Mouse (Mus musculus): ENCODE measurements around the gene Ptk7. TPM values are rescaled to one million over a fixed set of nuclear protein-coding genes. Genes with fewer than 3 reads are reported as not detected.
"Not testable (repeated sequence)": the region's sequence is repeated elsewhere in the genome, so short reads cannot be mapped to it uniquely, and the experiment has no call there.

Gene Ptk7
- polyA plus RNA-seq, 1 experiment: 145 TPM

GRCm38 (mm10) chr17:46586327-46586726 lies 43.0 kb downstream of the Ptk7 start:
- no peak overlapping the region for H3K4me3 ChIP-seq (ENCODE audit: insufficient read depth, low read length)
- no peaks in the 10 kb centered on the region for H3K4me1 ChIP-seq (ENCODE audit: control insufficient read depth, insufficient read depth, low read length)
- TF ChIP-seq CTCF (IDR thresholded peaks at IDR 0.05; ENCODE audit: borderline replicate concordance, insufficient read depth, low read length): no peak
- TF ChIP-seq POLR2A (IDR thresholded peaks at IDR 0.05; ENCODE audit: low read depth, low read length): no peak
- no peak overlapping the region for H3K27ac ChIP-seq (ENCODE audit: insufficient read depth, low read length)

DNA sequence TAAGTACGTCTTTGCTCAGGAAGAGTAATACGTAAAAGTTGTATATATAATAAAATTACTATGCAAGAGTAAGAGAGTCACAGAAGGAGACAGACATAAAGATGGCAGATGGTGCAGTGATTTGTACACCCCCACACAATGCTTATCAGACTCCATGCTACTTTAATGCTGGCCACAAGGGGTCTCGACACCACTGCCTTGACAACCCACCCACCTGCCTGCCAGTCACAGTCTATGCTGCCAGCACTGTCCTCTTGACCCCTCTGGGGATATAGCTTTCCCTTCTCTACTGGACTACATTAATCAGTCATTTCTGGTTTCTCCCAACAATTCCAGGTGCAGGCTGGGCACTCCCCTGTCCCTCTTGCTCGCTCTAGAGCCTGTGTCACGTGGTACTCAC lies 50.7 kb downstream of the Ptk7 start:
- Histone ChIP-seq H3K4me1 (ENCODE audit: control insufficient read depth, insufficient read depth, low read length) (no peaks in the 10 kb centered on the region), H3K4me3 (ENCODE audit: insufficient read depth, low read length) (no peak overlapping the region), H3K27ac (ENCODE audit: insufficient read depth, low read length) (no peak overlapping the region)
- no peak for TF ChIP-seq CTCF (IDR thresholded peaks at IDR 0.05; ENCODE audit: borderline replicate concordance, insufficient read depth, low read length)
- no peak for TF ChIP-seq POLR2A (IDR thresholded peaks at IDR 0.05; ENCODE audit: low read depth, low read length)

DNA sequence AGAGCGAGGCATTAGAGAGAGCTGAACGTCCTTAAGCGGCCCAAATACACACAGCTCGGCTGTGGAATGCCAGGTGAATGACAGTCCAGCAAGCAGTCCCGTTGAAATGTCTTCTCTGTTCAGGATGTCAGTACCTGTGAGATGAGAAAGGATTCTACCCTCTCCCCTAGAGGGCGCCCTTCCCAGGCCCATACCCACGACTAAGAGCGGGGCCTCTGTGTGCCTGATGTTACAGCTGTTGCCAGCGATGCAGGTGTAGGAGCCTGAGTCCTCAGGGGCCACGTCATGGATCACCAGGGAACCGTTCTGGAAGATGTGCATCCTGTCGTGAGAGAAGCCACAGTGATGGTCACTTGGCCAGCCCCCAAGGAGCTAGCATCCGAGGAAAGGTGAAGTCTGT lies 53.2 kb downstream of the Ptk7 start:
- Histone ChIP-seq H3K27ac (ENCODE audit: insufficient read depth, low read length) (no peak overlapping the region), H3K4me3 (ENCODE audit: insufficient read depth, low read length) (no peak overlapping the region), H3K4me1 (ENCODE audit: control insufficient read depth, insufficient read depth, low read length) (no peaks in the 10 kb centered on the region)
- TF ChIP-seq CTCF (IDR thresholded peaks at IDR 0.05; ENCODE audit: borderline replicate concordance, insufficient read depth, low read length) (0 out of 2 replicates have a peak, but pooled peaks have one; percentile 26), POLR2A (IDR thresholded peaks at IDR 0.05; ENCODE audit: low read depth, low read length) (no peak)

DNA sequence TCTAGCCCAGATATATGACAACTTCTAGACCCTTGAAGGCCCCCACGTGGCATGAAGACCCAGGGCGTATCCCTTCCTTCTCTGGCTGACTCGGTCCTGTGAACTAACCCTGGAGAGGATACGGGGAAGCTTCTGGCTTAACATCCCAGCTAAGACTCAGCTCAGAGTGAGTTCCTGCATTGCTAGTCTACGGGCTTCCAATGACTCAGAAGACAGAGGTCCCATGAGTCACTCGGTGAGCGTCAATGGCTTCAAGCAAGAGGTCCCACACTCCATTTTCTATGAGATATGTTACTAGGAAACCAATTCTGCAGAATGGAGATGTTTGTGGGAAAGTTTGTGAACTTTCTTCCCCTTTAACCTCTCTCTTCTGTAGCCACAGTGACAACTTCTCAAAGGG lies 54.8 kb downstream of the Ptk7 start:
- no peaks in the 10 kb centered on the region for H3K4me1 ChIP-seq (ENCODE audit: control insufficient read depth, insufficient read depth, low read length)
- H3K4me3 ChIP-seq (ENCODE audit: insufficient read depth, low read length): no peak overlapping the region
- no peak for TF ChIP-seq POLR2A (IDR thresholded peaks at IDR 0.05; ENCODE audit: low read depth, low read length)
- TF ChIP-seq CTCF (IDR thresholded peaks at IDR 0.05; ENCODE audit: borderline replicate concordance, insufficient read depth, low read length): no peak
- H3K27ac ChIP-seq (ENCODE audit: insufficient read depth, low read length): no peak overlapping the region; the same call in 1 of the 2 replicates

DNA sequence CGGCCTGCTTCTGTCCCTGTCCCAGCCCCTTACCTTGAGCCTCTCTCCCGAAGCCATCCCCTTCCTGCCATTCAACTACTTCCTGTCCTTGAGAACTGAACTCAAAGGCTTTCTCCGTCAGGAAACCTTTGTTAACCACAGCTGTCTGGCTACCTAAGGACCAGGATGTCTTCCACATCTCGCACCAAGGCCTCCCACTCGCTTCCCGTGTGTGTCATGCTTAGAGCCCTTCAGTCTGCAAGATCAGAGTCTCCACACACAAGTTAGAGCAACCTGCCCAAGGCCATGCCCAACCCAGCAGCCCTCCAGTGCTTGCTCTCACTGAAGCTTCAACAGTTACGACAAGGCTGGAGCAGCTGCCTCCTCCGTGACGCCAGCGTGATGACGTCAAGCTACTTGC lies 58.3 kb downstream of the Ptk7 start:
- Histone ChIP-seq H3K27ac (ENCODE audit: insufficient read depth, low read length) (no peak overlapping the region), H3K4me1 (ENCODE audit: control insufficient read depth, insufficient read depth, low read length) (no peaks in the 10 kb centered on the region), H3K4me3 (ENCODE audit: insufficient read depth, low read length) (no peak overlapping the region)
- TF ChIP-seq CTCF (IDR thresholded peaks at IDR 0.05; ENCODE audit: borderline replicate concordance, insufficient read depth, low read length) (no peak), POLR2A (IDR thresholded peaks at IDR 0.05; ENCODE audit: low read depth, low read length) (no peak)

GRCm38 (mm10) chr17:46559146-46559545 lies 70.2 kb downstream of the Ptk7 start:
- TF ChIP-seq CTCF (IDR thresholded peaks at IDR 0.05; ENCODE audit: borderline replicate concordance, insufficient read depth, low read length) (no peak), POLR2A (IDR thresholded peaks at IDR 0.05; ENCODE audit: low read depth, low read length) (no peak)
- Histone ChIP-seq H3K4me3 (ENCODE audit: insufficient read depth, low read length) (no peak overlapping the region), H3K27ac (ENCODE audit: insufficient read depth, low read length) (no peak overlapping the region), H3K4me1 (ENCODE audit: control insufficient read depth, insufficient read depth, low read length) (peaks cover 2% of the 10 kb centered on the region; the same call in 1 of the 2 replicates)

GRCm38 (mm10) chr17:46558151-46558550 lies 71.2 kb downstream of the Ptk7 start:
- Histone ChIP-seq H3K27ac (ENCODE audit: insufficient read depth, low read length) (no peak overlapping the region), H3K4me1 (ENCODE audit: control insufficient read depth, insufficient read depth, low read length) (peaks cover 2% of the 10 kb centered on the region; the same call in 1 of the 2 replicates), H3K4me3 (ENCODE audit: insufficient read depth, low read length) (no peak overlapping the region)
- TF ChIP-seq POLR2A (IDR thresholded peaks at IDR 0.05; ENCODE audit: low read depth, low read length) (no peak), CTCF (IDR thresholded peaks at IDR 0.05; ENCODE audit: borderline replicate concordance, insufficient read depth, low read length) (no peak)

DNA sequence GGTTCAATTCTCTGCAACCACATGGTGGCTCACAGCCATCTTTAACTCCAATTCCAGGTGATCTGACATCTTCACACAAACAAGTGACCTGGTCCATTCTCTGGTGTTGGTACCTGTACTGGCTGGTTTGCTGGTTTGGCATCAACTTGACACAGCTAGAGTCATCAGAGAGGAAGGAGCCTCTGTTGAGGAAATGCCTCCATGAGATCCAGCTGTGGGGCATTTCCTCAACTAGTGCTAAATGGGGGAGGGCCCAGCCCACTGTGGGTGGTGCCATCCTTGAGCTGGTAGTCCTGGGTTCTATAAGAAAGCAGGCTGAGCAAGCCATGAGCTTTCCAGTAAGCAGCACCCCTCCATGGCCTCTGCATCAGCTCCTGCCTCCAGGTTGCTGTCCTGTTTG lies 72.0 kb downstream of the Ptk7 start:
- peak overlapping the region; percentile 82; the same call in 1 of the 2 replicates for H3K27ac ChIP-seq (ENCODE audit: insufficient read depth, low read length)
- not testable (repeated sequence) for H3K4me1 ChIP-seq (ENCODE audit: control insufficient read depth, insufficient read depth, low read length); H3K4me3 ChIP-seq (ENCODE audit: insufficient read depth, low read length)

DNA sequence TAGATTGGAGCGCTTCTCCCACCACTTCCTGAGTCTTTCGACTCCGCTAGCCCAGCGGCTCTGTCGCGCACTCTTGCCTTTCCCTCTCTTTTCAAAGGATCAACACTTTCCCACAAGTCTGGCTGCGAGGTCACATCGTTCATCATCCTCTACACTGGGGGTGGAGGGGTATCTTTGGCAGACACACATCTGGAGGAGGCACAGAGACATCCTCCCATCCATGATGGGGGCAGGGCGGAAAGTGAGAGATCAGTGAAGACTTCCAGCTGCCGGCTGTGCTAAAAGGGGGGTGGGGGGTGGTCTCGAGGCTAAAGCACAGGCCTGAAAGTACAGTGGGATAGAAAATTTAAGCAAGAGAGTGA lies 72.7 kb downstream of the Ptk7 start:
- TF ChIP-seq POLR2A (IDR thresholded peaks at IDR 0.05; ENCODE audit: low read depth, low read length) (peak; percentile 5; the same call in 1 of the 2 replicates), CTCF (IDR thresholded peaks at IDR 0.05; ENCODE audit: borderline replicate concordance, insufficient read depth, low read length) (no peak)
- Histone ChIP-seq H3K4me1 (ENCODE audit: control insufficient read depth, insufficient read depth, low read length) (peaks cover 2% of the 10 kb centered on the region; the same call in 1 of the 2 replicates), H3K4me3 (ENCODE audit: insufficient read depth, low read length) (peak overlapping the region; percentile 30), H3K27ac (ENCODE audit: insufficient read depth, low read length) (peak overlapping the region; percentile 82)

- peak within 1 kb of the TSS; percentile 90 for H3K4me3 ChIP-seq (ENCODE audit: insufficient read depth, low read length)
- H3K4me1 ChIP-seq (ENCODE audit: control insufficient read depth, insufficient read depth, low read length): peaks cover 2% of the 10 kb centered on the region; the same call in 1 of the 2 replicates
- H3K27ac ChIP-seq (ENCODE audit: insufficient read depth, low read length): peak within 1 kb of the TSS; percentile 82
- TF ChIP-seq CTCF (IDR thresholded peaks at IDR 0.05; ENCODE audit: borderline replicate concordance, insufficient read depth, low read length): 0 out of 2 replicates have a peak, but pooled peaks have one; percentile 24
- peak; percentile 65 for TF ChIP-seq POLR2A (IDR thresholded peaks at IDR 0.05; ENCODE audit: low read depth, low read length)
Measured at GRCm38 (mm10) chr17:46555673-46556583, 73.4 kb downstream of the Ptk7 start, which contains the start of gene Srf. Srf (minus strand) TSS chr17:46556175.
